Mouse (Mus musculus): ENCODE results near the gene Trmt112. TPM values are rescaled to one million over a fixed set of nuclear protein-coding genes. Genes with fewer than 3 reads are reported as not detected.

The Trmt112 gene
- polyA plus RNA-seq, 1 experiment from 2014 or later: 68.6 TPM

GRCm38 (mm10) chr19:6918321-6918720 lies 8.8 kb downstream of the Trmt112 start:
- Histone ChIP-seq H3K4me3 (ENCODE audit: low read depth, low read length) (no peak overlapping the region), H3K27me3 (ENCODE audit: insufficient read depth, low read length) (peaks cover 2% of the 10 kb centered on the region; the same call in 1 of the 2 replicates), H3K9ac (replicated peaks) (no peak overlapping the region), H3K4me2 (ENCODE audit: low read depth, low read length) (no peak overlapping the region), H3K4me1 (ENCODE audit: insufficient read depth) (peaks cover 29% of the 10 kb centered on the region), H3K27ac (ENCODE audit: low read depth) (peak overlapping the region; percentile 22; the same call in 1 of the 2 replicates), H3K9me3 (ENCODE audit: low read length) (no peaks in the 10 kb centered on the region), H3K36me3 (replicated peaks; ENCODE audit: insufficient read depth, low read length) (peaks cover 23% of the 10 kb centered on the region)
- DNase-seq (no peak), ATAC-seq (no peak)
- WGBS (ENCODE audit: insufficient replicate concordance): 70% methylated on average over 4 of the region's 4 CpGs
- no peak for TF ChIP-seq CTCF (IDR thresholded peaks at IDR 0.05; ENCODE audit: low read depth)
- no peak for TF ChIP-seq EP300 (IDR thresholded peaks at IDR 0.05; ENCODE audit: low read depth)

- H3K4me2 ChIP-seq (ENCODE audit: low read depth, low read length): no peak overlapping the region
- no peak overlapping the region for H3K4me3 ChIP-seq (ENCODE audit: low read depth, low read length)
- H3K27ac ChIP-seq (ENCODE audit: low read depth): no peak overlapping the region
- DNase-seq (no peak), ATAC-seq (no peak)
- no peaks in the 10 kb centered on the region for H3K9me3 ChIP-seq (ENCODE audit: low read length)
- peaks cover 14% of the 10 kb centered on the region for H3K36me3 ChIP-seq (replicated peaks; ENCODE audit: insufficient read depth, low read length)
- H3K4me1 ChIP-seq (ENCODE audit: insufficient read depth): peaks cover 29% of the 10 kb centered on the region
- no peak overlapping the region for H3K9ac ChIP-seq (replicated peaks)
- peaks cover 5% of the 10 kb centered on the region; the same call in 1 of the 2 replicates for H3K27me3 ChIP-seq (ENCODE audit: insufficient read depth, low read length)
- TF ChIP-seq EP300 (IDR thresholded peaks at IDR 0.05; ENCODE audit: low read depth) (no peak), CTCF (IDR thresholded peaks at IDR 0.05; ENCODE audit: low read depth) (no peak)
Observed at GRCm38 (mm10) chr19:6919431-6919830, 9.9 kb downstream of the Trmt112 start.

GRCm38 (mm10) chr19:6919876-6920740 lies 10.6 kb downstream of the Trmt112 start:
- H3K9ac ChIP-seq (replicated peaks): peak overlapping the region; percentile 79
- H3K27me3 ChIP-seq (ENCODE audit: insufficient read depth, low read length): peaks cover 11% of the 10 kb centered on the region
- H3K4me3 ChIP-seq (ENCODE audit: low read depth, low read length): peak overlapping the region; percentile 71
- H3K4me1 ChIP-seq (ENCODE audit: insufficient read depth): peaks cover 34% of the 10 kb centered on the region
- H3K27ac ChIP-seq (ENCODE audit: low read depth): peak overlapping the region; percentile 19; the same call in 1 of the 2 replicates
- H3K9me3 ChIP-seq (ENCODE audit: low read length): no peaks in the 10 kb centered on the region
- DNase-seq (no peak), ATAC-seq (no peak)
- H3K4me2 ChIP-seq (ENCODE audit: low read depth, low read length): peak overlapping the region; percentile 94
- 37% methylated on average over 8 of the region's 8 CpGs for WGBS (ENCODE audit: insufficient replicate concordance)
- TF ChIP-seq EP300 (IDR thresholded peaks at IDR 0.05; ENCODE audit: low read depth) (no peak), CTCF (IDR thresholded peaks at IDR 0.05; ENCODE audit: low read depth) (no peak)
- peaks cover 12% of the 10 kb centered on the region for H3K36me3 ChIP-seq (replicated peaks; ENCODE audit: insufficient read depth, low read length)

- Histone ChIP-seq H3K27me3 (ENCODE audit: insufficient read depth, low read length) (peaks cover 20% of the 10 kb centered on the region), H3K4me1 (ENCODE audit: insufficient read depth) (peaks cover 40% of the 10 kb centered on the region), H3K9ac (replicated peaks) (peak overlapping the region; percentile 79), H3K27ac (ENCODE audit: low read depth) (peak overlapping the region; percentile 92), H3K36me3 (replicated peaks; ENCODE audit: insufficient read depth, low read length) (peaks cover 12% of the 10 kb centered on the region), H3K4me2 (ENCODE audit: low read depth, low read length) (peak overlapping the region; percentile 94), H3K4me3 (ENCODE audit: low read depth, low read length) (peak overlapping the region; percentile 71), H3K9me3 (ENCODE audit: low read length) (no peaks in the 10 kb centered on the region)
- peak; percentile 16 for ATAC-seq
- DNase-seq: peak; percentile 65
- 1% methylated on average over 48 of the region's 48 CpGs for WGBS (ENCODE audit: insufficient replicate concordance)
- TF ChIP-seq CTCF (IDR thresholded peaks at IDR 0.05; ENCODE audit: low read depth): peak; percentile 31; the same call in 1 of the 2 replicates
- TF ChIP-seq EP300 (IDR thresholded peaks at IDR 0.05; ENCODE audit: low read depth): no peak
Observed at GRCm38 (mm10) chr19:6920741-6921636, 11.5 kb downstream of the Trmt112 start.

GRCm38 (mm10) chr19:6921647-6922567 lies 12.4 kb downstream of the Trmt112 start, which contains the start of gene Esrra:
Esrra (minus strand) TSS chr19:6921813.
- Histone ChIP-seq H3K4me3 (ENCODE audit: low read depth, low read length) (peak within 1 kb of the TSS; percentile 71), H3K27ac (ENCODE audit: low read depth) (peak within 1 kb of the TSS; percentile 92), H3K4me2 (ENCODE audit: low read depth, low read length) (peak within 1 kb of the TSS; percentile 94), H3K9me3 (ENCODE audit: low read length) (no peaks in the 10 kb centered on the region), H3K36me3 (replicated peaks; ENCODE audit: insufficient read depth, low read length) (peaks cover 12% of the 10 kb centered on the region), H3K27me3 (ENCODE audit: insufficient read depth, low read length) (peaks cover 29% of the 10 kb centered on the region), H3K4me1 (ENCODE audit: insufficient read depth) (peaks cover 42% of the 10 kb centered on the region), H3K9ac (replicated peaks) (peak within 1 kb of the TSS; percentile 79)
- ATAC-seq (peak; percentile 93), DNase-seq (peak; percentile 100)
- under 1% methylated on average over 64 of the region's 66 CpGs for WGBS (ENCODE audit: insufficient replicate concordance)
- TF ChIP-seq CTCF (IDR thresholded peaks at IDR 0.05; ENCODE audit: low read depth) (no peak), EP300 (IDR thresholded peaks at IDR 0.05; ENCODE audit: low read depth) (0 out of 2 replicates have a peak, but pooled peaks have one; percentile 22)
